Mouse (Mus musculus): ENCODE measurements at regions not wholly inside any gene's neighbourhood (a gene's known extent, or its start where the extent isn't known, plus 50 kb on each side); places are given as distances from the start of the nearest gene placed in this dataset.

DNA sequence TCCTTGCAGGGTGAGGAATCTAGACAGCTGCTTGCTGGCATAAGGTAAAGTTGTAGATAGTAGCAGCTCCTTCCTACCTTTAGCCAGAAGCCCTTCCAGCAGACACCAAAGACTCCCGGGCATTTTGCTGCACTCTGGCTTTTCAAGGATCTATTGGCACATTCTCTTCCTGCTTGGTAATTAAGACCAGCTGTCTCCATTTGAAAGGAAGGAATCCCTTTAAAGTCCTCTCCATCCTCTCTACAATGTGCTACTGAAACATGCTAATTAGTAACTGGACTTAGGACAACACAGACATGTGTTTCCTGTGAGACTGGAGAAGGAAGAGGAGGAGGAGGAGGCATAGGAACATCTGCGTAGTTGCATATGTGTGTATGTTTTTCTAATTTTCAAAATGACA is 189.3 kb downstream of the Csl start:
- TF ChIP-seq CTCF (IDR thresholded peaks at IDR 0.05; ENCODE audit: low read depth, low read length) (no peak), POLR2A (IDR thresholded peaks at IDR 0.05; ENCODE audit: borderline replicate concordance, low read depth, low read length) (no peak)

Data from bone marrow macrophage, adult 2 months (primary cell).